Mouse (Mus musculus) cerebellum, adult 8-10 months (tissue): ENCODE results near the gene 4933428M09Rik.
"Not testable (repeated sequence)": the region's sequence is repeated elsewhere in the genome, so short reads cannot be mapped to it uniquely, and the experiment has no call there.

Source experiments
- DNase-seq: peaks from one replicate; pipeline ENCODE4 v3.0.0; 2022

Gene 4933428M09Rik

DNA sequence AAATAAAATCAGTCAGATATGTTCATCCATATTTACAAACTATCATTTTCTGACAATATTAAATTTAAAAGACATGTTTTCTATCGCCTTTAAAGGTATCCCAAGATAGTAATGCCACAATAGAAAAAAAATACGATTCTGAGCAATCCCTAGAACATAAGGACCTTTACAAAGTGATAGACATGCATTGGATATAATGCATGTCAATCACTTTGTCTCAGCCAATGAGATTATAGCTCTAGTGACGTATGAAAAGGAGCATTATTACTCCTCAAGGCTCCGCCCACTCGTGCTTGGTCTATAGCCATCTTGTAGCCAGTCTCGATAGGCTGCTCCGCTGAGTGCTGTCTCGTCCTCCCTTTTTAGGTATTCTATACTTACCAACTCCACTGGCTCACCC lies at the start of gene 4933428M09Rik:
4933428M09Rik (plus strand) TSS at position 301 of the 400 bp plus-strand sequence.
- DNase-seq: no peak

DNA sequence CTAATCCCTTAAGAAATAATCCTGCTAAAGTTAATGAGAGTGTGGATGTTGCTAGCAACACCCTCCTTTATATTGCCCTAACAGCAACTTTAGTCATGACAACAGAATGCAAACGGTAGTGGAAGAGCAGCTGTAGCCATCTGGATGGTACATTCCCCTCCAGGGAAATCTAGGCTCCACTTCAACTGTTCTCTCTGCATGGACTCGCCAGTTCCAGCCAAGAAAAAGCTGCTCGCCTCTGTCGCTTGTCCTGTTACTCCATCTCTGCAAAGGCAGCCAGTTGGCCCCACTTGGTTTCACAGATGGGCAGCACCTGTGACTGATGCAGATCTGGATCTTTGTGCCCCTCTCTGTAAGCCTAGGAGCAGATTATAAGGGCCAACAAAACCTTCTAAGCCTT lies 45.0 kb upstream of the 4933428M09Rik start:
- DNase-seq: no peak

DNA sequence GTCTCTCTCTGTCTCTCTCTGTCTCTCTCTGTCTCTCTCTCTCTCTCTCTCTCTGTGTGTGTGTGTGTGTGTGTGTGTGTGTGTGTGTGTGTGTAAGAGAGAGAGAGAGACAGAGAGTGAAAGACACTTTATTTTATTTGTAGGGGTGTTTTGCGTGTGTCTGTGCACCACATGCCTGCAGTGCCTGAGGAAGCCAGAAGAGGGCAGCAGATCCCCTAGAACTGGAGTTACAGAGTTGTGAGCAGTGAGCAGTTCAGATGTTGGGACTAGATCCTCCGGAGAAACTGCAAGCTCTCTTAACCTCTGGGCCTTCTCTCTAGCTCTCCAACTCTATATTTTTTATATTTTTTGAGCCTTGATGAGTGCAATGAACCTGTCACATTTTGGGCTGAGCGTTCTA lies 12.5 kb downstream of the 4933428M09Rik start:
- not testable (repeated sequence) for DNase-seq

DNA sequence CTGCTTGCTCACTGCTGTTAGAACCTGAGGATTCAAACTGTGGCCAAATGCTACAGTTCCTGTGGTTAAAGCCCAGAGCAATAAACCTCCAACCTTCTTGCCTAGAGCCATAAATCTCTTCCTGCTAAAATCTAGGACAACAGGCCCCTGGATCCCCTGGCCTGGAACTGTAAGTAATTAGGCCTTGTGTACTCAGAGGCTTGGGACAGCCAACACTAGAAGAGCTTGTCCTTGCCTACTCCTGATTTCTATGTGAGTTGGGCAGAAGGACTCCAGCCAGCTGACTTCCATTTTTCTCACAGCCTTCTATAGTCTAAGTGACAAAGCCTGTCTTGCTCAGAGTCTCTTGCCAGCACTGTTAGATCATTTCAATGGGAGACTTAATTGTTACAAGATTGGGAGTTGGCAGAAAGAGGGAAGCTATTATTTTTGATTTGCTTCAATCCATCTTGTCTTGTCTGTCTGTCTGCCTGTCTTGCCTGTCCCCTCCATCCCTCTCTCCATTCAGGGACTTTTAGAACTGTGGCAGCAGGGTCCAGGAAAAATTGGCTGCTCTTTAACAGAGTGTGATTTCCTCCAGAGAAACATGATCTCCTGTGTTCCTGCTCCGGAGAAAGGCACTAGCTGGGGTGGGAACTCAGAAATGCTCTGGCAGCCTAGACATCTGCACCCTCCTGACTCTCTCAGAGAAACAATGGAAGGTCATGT lies 15.7 kb downstream of the 4933428M09Rik start:
- DNase-seq: no peak

DNA sequence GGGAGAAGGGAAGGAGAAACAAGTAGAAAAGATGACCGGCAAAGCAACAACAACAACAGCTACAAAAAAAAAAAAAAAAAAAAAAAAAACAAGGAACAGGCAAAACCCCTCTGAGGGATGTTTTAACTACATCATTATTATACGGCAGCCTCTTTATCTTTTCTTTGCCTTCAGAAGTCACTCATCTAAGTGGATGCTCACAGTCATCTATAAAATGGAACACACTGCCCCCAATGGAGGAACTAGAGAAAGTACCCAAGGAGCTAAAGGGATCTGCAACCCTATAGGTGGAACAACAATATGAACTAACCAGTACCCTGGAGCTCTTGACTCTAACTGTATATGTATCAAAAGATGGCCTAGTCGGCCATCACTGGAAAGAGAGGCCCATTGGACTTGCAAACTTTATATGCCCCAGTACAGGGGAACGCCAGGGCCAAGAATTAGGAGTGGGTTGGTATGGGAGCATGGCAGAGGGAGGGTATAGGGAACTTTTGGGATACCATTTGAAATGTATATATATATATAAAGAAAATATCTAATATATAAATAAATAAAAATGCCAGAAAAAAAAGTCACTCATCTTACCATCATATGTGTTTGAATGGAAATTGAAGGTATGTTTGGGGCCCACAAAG lies 30.3 kb downstream of the 4933428M09Rik start:
- not testable (repeated sequence) for DNase-seq

DNA sequence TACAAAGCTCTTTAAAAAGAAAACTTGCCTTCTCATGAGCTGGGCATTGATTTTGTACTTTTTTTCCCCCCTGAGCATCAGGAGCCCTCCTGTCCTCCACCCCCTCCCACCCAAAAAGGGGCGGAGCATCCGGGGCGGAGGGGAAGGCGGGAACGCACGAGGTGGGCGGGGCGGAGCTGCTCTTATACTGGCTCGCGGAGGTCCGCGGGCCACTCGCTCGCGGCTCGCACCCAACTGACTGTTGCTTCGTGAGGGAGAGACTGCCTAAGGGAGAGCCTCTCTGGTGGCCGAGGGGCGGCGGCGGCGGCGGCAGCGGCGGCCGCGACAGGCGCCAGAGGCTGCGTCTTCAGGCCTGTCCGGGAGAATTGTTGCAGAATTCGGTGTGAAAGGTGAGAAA lies 30.8 kb downstream of the 4933428M09Rik start, which contains the start of gene Mum1l1:
Mum1l1 (plus strand) TSS at position 214 of the 397 bp plus-strand sequence.
- DNase-seq: peak; percentile 12

DNA sequence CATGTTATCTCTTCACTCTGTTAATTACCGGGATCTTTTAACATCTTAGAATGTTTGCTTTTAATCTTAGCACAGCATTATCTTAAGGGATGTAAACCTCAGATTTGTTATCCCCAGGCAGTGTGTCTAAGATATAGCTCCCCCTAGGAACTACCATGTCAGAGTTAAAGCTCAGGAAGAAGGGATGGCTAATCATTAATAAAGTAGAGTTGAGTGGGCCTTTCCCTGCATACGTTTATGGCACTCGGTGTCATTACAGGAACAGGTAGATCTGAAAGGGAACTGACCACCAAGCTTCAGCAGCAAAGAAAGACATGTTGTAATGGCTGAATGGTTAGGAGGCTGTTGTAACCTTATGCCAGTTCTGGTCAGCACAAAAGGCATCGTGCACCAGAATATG lies 35.7 kb downstream of the 4933428M09Rik start:
- DNase-seq: no peak

DNA sequence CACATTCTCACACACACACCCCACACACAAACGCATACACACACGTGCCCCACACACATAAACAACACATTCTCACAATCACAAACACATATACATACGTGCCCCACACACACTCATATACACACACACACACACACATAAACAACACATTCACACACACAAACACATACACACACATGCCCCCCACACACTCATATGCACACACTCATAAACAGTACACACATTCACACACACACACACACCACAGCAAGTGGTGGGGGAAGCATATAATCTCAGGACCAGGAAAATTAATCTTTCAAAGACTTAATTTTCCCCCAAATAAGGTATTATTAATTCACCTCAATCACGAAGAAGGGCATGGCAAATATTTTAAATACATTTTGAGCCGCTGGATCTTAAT lies 37.4 kb downstream of the 4933428M09Rik start:
- DNase-seq: no peak

DNA sequence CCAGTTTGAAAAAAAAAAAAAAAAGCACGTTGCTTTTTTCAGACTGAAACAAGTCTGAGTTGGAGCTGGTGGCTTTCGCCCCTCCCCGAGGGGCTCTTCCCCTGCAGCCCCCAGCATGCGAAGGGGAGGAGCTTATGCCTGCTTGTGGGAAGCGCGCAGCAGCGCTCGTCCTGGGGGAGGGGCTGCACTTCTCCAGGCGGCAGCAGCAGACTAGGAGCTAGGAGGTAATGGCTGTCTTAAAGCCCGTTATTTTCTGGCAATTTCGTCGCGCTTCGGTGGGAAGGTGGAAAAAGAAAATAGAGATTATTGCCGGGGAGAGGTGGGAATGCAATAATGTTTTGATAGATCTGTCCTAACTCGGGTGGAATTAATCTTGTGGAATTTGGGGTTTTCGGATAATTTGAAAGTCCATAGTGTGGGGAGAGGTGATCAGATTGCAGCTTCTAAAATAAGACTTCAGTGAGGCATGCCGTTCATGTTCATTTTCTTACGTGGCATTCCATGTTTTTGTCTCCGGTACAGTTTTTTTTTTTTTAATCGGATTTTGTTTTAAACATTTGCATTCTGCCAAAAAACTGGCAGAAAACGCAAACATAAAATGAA lies 38.1 kb downstream of the 4933428M09Rik start:
- DNase-seq: peak; percentile 11

DNA sequence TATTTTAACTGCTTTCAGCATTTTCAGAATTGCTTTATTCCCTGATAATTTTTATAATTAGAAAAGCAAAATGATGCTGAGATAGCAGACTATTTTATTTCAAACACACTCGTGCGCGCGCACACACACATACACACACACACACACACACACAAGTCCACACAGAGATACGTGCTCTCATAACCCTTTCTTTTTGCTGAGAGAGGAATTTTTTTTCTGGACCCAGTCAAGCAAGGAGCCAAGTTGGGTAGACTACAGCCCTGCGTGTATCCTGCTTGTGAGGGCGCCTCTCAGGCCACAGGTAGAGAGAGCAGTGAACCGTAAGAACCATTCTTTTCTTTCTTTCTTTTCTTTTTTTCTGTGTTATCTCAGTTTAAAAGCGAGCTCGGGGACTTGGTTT lies 38.7 kb downstream of the 4933428M09Rik start:
- DNase-seq: no peak

DNA sequence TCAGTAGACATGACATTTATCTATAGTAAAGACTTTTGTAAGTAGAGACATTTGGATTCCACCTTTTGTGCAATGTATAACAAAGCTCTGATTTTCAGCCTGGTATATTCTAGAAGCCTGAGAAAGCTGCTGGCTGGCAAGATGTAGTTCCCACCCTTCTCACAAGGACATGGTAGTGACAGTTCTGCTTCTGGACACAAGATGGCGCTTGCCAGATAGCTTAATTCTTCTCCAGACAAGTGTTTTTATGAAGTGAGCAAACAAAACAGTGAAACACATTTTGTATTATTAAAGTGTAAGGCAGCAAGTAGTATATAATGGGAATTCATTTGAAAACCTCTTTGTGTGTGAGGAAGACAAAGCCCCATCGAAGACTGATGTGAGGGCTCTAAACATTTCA lies 40.0 kb downstream of the 4933428M09Rik start:
- peak; percentile 14 for DNase-seq

DNA sequence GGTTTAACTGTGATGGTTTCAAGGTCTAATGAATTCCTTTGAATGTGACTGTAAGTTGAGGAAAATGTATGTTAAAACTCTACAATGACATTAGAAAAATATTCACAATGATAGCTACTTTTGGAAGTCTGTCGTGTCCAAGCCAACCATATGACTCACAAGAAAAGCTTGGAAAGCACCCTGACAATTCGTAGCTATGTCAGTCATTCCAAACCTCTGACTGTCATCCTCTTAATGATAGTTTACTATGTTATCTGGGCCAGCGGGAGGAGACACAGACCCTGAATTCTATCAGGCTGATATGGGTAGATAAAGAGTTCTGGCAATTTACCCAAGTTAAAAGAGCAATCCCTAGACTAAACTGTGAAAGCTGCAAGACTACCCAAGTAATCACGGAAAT lies 41.8 kb downstream of the 4933428M09Rik start:
- no peak for DNase-seq

DNA sequence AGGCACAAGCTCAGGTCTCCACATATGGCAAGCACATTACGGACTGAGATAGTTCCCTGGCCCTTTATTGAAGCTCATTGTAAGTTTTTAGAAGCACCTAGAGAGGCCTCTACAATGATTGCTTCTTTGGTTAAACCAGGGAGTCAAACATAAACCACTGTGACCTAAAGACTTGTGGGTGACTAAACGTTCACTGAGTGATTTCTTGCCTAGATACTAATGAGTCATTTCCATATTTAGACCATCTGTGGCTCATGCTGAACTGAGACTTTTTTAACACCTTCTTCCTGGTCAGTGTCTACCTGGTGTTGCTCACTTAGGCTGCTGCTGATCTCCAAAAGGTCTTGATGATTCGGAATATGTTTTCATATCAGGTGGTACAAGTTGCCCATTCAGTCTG lies 42.9 kb downstream of the 4933428M09Rik start:
- no peak for DNase-seq
